In the genomic region with DNA sequence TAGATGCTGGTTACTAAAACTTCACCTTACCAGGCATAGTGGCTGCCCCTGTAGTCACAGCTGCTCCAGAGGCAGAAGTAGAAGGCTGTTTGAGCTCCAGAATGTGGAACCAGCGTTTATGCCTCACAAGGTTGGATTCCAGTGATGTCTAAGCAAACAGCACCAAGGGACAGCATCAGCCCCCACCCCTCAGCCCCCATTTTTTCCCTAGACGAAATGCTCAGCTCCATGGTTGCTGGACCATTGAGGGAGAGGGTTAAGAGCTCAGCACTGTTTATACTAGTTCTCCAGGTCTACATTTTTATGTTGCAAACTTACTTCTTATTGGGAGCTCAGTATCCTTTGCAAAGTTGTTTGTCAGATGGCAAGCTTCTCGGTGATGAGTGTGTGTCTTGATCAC, we compare ENCODE assay signal across 19 mouse cellular contexts.
"Had no signal": no experiment of that assay in that cellular context is flagged by ENCODE, and none has a peak within 500 bp of the region (broad histone marks: within the 10 kb centered on the region; RNA-seq: fewer than 3 reads in every experiment).

No protein-coding gene starts in this region.

- H3K4me3 ChIP-seq: liver, embryonic 15.5 days; lung, embryonic 15.5 days; megakaryocyte, embryonic 14.5 days; midbrain, embryonic 12.5 days; neural tube, embryonic 12.5 days had no signal

- H3K36me3 ChIP-seq: liver, embryonic 15.5 days; lung, embryonic 15.5 days; midbrain, embryonic 12.5 days; neural tube, embryonic 12.5 days had no signal

- H3K27me3 ChIP-seq: liver, embryonic 15.5 days; lung, embryonic 15.5 days; megakaryocyte, embryonic 14.5 days; midbrain, embryonic 12.5 days; neural tube, embryonic 12.5 days had no signal

- DNase-seq: liver, postnatal 0 days; lung, adult 2 months; lung, postnatal 14 days; lung, postnatal 36 days; midbrain, embryonic 14.5 days; retina, postnatal 1 day; right cerebral cortex, adult 18-20 months; right cerebral cortex, postnatal 25 days; right cerebral cortex, postnatal 4 days; spleen, adult 18-20 months; thymus, adult 18-20 months; thymus, postnatal 14 days; thymus, postnatal 36 days had no signal

- H3K27ac ChIP-seq: liver, embryonic 15.5 days; lung, embryonic 15.5 days; macrophage; neural tube, embryonic 12.5 days had no signal

- H3K4me1 ChIP-seq: liver, embryonic 15.5 days; neural tube, embryonic 12.5 days had no signal
